Mouse (Mus musculus) adrenal gland, postnatal 0 days (tissue): ENCODE results near the gene Gjd3. TPM values are rescaled to one million over a fixed set of nuclear protein-coding genes. Genes with fewer than 3 reads are reported as not detected.

Source experiments
- polyA plus RNA-seq: library from polyadenylated mRNA; unstranded; fragments of >200 nt; fragmentation: Nextera tagmentation; extraction: Ambion mirVana; gene quantifications from 2 replicates; pipeline ENCODE4 v1.2.1, GENCODE M21; 2015

Gene Gjd3
- polyA plus RNA-seq, result 0.65 and 1.4 TPM in 2 replicates

DNA sequence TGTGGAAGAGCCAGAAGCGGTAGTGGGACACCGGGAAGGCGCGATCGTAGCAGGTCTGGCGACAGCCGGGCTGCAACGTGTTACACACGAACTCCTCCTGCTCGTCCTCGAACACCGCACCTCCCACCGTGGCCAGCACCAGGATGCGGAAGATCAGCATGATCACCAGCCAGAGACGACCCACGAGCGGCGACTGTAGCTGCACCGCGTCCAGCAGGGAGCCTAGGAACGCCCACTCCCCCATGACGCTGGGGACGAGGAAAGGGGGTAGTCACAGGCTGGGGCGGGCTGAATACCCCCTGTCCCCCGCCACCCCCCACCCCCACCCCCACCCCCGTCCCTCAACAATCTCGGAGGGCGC lies at the start of gene Gjd3:
Gene Gjd3 (minus strand): TSS at position 244 of the 361 bp plus-strand sequence.

DNA sequence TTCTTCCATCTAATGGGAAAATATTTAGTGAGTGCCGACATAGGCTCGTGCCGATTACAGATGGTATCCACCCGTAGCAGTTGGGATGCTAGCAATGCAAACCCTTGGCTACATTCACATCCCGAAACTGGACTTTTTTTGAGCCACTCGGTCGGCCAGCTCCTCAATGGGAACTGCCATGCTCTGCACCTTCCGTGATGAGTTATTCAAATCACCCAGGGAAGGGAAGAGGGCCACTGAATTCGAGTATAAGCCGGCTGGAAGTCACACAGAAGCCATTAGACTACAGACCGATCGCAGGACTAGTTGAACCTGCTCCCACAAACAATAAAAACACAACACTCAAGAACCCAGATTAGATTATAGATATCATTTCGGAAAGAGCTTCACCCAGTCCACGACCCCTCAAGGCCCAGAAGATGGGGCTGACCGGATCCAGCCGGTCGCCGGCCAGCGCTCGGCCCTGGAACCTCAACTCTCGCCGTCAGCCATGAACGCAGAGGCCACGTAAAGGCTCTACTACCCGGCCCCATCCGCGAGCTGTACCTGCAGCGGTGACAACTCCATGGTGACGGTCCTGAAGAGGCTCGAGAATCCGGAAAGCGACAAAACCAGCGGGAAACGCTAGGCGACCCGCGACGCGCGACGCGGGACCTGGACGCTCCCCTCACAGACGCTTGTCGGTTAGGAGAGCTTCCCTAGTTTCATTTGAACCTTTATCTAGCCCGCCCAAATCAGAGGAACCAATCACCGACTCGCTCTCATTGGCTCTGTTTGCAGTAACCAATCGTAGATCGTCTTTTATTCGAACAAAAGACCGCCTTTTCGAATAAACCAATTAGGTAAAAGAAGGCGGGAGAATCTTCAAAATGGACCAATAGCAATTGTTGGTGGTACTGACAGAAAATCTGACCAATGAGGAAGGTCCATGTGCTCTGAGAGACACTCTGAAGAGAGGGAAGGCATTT lies 41.0 kb upstream of the Gjd3 start, which contains the start of gene Top2a:
Gene Top2a (minus strand): TSS at position 690 of the 968 bp plus-strand sequence.

Other genes starting within 250 kb of the Gjd3 start
- gene Thra, start 242.4 kb downstream of the Gjd3 start, polyA plus RNA-seq, result 31.4 and 43.5 TPM in 2 replicates
- gene Nr1d1, start 207.7 kb downstream of the Gjd3 start, polyA plus RNA-seq, result 27.2 and 64.4 TPM in 2 replicates
- gene Msl1, start 187.5 kb downstream of the Gjd3 start, polyA plus RNA-seq, result 17.3 and 19.8 TPM in 2 replicates
- gene Casc3, start 178.1 kb downstream of the Gjd3 start, polyA plus RNA-seq, result 21.9 and 22.8 TPM in 2 replicates
- gene Rapgefl1, start 146.2 kb downstream of the Gjd3 start, polyA plus RNA-seq, result 0.41 and 0.91 TPM in 2 replicates
- 1.8 and 2.6 TPM in 2 replicates for gene Wipf2, start 119.4 kb downstream of the Gjd3 start, polyA plus RNA-seq
- gene Cdc6, start 75.2 kb downstream of the Gjd3 start, polyA plus RNA-seq, result 3.4 and 7.5 TPM in 2 replicates
- gene Rara, start 55.2 kb downstream of the Gjd3 start, polyA plus RNA-seq, result 22.0 and 23.3 TPM in 2 replicates
- 45.7 and 47.9 TPM in 2 replicates for gene Top2a, start 41.2 kb upstream of the Gjd3 start, polyA plus RNA-seq
- 292 and 320 TPM in 2 replicates for gene Igfbp4, start 58.2 kb upstream of the Gjd3 start, polyA plus RNA-seq
- gene Tns4, start 106.3 kb upstream of the Gjd3 start, polyA plus RNA-seq, result 0.26 and 0.30 TPM in 2 replicates
- gene Ccr7, start 172.1 kb upstream of the Gjd3 start, polyA plus RNA-seq, result 0.16 and 0.32 TPM in 2 replicates
- 102 and 126 TPM in 2 replicates for gene Smarce1, start 248.0 kb upstream of the Gjd3 start, polyA plus RNA-seq